Mouse (Mus musculus): ENCODE measurements around the gene Mpz.

DNA sequence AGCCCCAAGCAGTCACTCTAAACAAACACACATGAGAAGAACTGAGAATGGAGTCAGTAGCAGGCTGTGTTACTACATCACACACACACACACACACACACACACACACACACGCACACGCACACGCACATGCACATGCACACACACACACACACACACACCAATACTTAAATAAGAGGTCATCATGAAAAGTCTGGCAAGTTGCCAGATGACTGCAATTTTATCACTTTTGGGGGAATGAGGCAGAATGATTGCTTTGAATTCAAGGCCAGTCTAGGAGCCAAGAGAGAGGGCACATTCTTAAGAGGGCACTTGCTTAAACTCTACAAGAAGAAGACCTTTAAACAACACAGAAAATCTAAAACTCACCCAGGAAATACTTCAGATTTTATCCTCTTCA, 12.0 kb downstream of the Mpz start:
- no peak for TF ChIP-seq EP300 (IDR thresholded peaks at IDR 0.05; ENCODE audit: low read depth)
- TF ChIP-seq CTCF (IDR thresholded peaks at IDR 0.05; ENCODE audit: low read depth) = no peak

Measured in heart, postnatal 0 days (tissue).